Mouse (Mus musculus): ENCODE data around the gene Ptges3l.

DNA sequence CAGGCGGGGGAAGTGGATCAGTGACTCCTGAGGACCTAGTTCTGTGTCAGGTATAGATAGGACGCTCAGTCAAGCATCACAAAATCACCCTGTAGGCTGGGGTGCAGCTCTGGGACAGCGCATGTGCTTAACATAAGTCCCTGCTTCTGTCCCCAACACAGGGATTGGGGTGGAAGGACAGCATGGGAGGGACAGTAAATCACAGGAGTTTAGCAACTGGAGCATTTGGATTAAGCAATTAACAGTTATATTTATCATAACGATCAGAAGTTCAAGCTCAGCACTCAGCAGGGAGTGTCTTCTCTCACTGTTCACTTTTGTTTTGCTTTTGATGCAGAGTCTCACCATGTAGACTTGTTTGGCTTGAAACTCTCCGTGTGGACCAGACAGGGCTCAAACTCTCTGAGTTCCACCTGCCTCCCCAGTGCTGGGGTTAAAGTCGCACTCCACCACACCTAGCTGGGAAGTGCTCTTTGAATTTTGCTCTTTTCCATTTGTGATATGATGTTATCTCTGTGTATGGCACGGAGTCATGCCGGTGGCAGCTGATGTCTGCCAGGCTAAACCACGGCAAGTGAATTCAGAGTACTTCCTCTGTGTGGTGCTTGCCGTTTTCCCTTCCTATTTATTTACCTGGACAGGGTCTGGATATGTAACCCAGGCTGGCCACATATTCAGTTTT lies 27.1 kb upstream of the Ptges3l start:
- no peak for TF ChIP-seq TCF12 (IDR thresholded peaks at IDR 0.05; ENCODE audit: insufficient read depth, poor library complexity, severe bottlenecking)
- TF ChIP-seq SRF (IDR thresholded peaks at IDR 0.05; ENCODE audit: control insufficient read depth, insufficient read length, low read depth), result no peak
- no peak for TF ChIP-seq MYOD1 (IDR thresholded peaks at IDR 0.05; ENCODE audit: control insufficient read depth in 1 of 3, insufficient read length in 2 of 3, low read depth in 2 of 3)
- TF ChIP-seq USF1 (IDR thresholded peaks at IDR 0.05; ENCODE audit: low read depth), result no peak
- no peak for TF ChIP-seq MYOG (IDR thresholded peaks at IDR 0.05; ENCODE audit: control insufficient read depth in 1 of 3, insufficient read depth in 1 of 3, insufficient read length in 2 of 3, low read depth in 2 of 3)
- TF ChIP-seq POLR2A (IDR thresholded peaks at IDR 0.05; ENCODE audit: insufficient read length, low read depth), result no peak
- TF ChIP-seq E2F4 (IDR thresholded peaks at IDR 0.05; ENCODE audit: insufficient read depth), result no peak
- no peak for TF ChIP-seq POLR2AphosphoS2 (IDR thresholded peaks at IDR 0.05; ENCODE audit: insufficient read length, low read depth)
- TF ChIP-seq MAX (IDR thresholded peaks at IDR 0.05; ENCODE audit: low read depth), result no peak
- TF ChIP-seq REST (IDR thresholded peaks at IDR 0.05; ENCODE audit: insufficient read depth, insufficient read length), result no peak

All from myocyte (in vitro differentiated cells).